13 mouse cellular contexts compared by ENCODE assay signal in genomic region chr13:116187059-116187458, GRCm38 (mm10).
"Had no signal": no experiment of that assay in that cellular context is flagged by ENCODE, and none has a peak within 500 bp of the region (broad histone marks: within the 10 kb centered on the region; RNA-seq: fewer than 3 reads in every experiment).

No protein-coding gene starts in this region.

- H3K27me3 ChIP-seq: liver, embryonic 13.5 days; megakaryocyte, embryonic 14.5 days; midbrain, embryonic 15.5 days; neural tube, embryonic 12.5 days had no signal

- DNase-seq: kidney, adult 8-10 months; kidney, postnatal 25 days; liver, embryonic 13.5 days; liver, postnatal 0 days; thymus, postnatal 4 days had no signal

- H3K36me3 ChIP-seq: limb, embryonic 10.5 days; liver, embryonic 13.5 days; midbrain, embryonic 15.5 days; neural tube, embryonic 12.5 days had no signal

- H3K9ac ChIP-seq: liver, embryonic 13.5 days; liver, postnatal 0 days; midbrain, embryonic 15.5 days; neural tube, embryonic 12.5 days had no signal

- H3K4me2 ChIP-seq: liver, embryonic 13.5 days; midbrain, embryonic 11.5 days; midbrain, embryonic 15.5 days; neural tube, embryonic 12.5 days had no signal

- H3K27ac ChIP-seq: left cerebral cortex, adult 2 months; limb, embryonic 10.5 days; liver, embryonic 13.5 days; macrophage; midbrain, embryonic 15.5 days; neural tube, embryonic 12.5 days; stomach, postnatal 0 days had no signal

- H3K9me3 ChIP-seq: limb, embryonic 10.5 days; liver, embryonic 13.5 days; midbrain, embryonic 15.5 days; neural tube, embryonic 12.5 days had no signal

- H3K4me3 ChIP-seq: left cerebral cortex, adult 2 months; limb, embryonic 10.5 days; liver, embryonic 13.5 days; megakaryocyte, embryonic 14.5 days; midbrain, embryonic 15.5 days; neural tube, embryonic 12.5 days had no signal

- H3K4me1 ChIP-seq: limb, embryonic 10.5 days; liver, embryonic 13.5 days; megakaryocyte, embryonic 14.5 days; midbrain, embryonic 15.5 days; neural tube, embryonic 12.5 days had no signal

- ATAC-seq: liver, postnatal 0 days; midbrain, embryonic 15.5 days had no signal
